12 mouse cellular contexts compared by ENCODE assay signal in genomic region chr8:122564363-122565352, GRCm38 (mm10). TPM values are rescaled to one million over a fixed set of nuclear protein-coding genes. Genes with fewer than 3 reads are reported as not detected.
DNase-seq lines count a peak whose midpoint lies in the region; ATAC-seq and TF ChIP-seq lines count a peak whose summit lies in the region.
"Had no signal": no experiment of that assay in that cellular context is flagged by ENCODE, and none has a peak within 500 bp of the region (broad histone marks: within the 10 kb centered on the region; RNA-seq: fewer than 3 reads in every experiment).

No protein-coding gene starts in this region.

- H3K4me2 ChIP-seq in kidney, postnatal 0 days (ENCODE audit: low read length): peak overlapping the region; percentile 14; the same call in 1 of the 2 replicates
- H3K4me2 ChIP-seq: lung, embryonic 15.5 days had no signal

- H3K4me1 ChIP-seq in kidney, postnatal 0 days (replicated peaks; ENCODE audit: insufficient read depth, low read length): peaks cover 16% of the 10 kb centered on the region
- H3K4me1 ChIP-seq in megakaryocyte, embryonic 14.5 days: peaks cover 60% of the 10 kb centered on the region

- H3K27me3 ChIP-seq in kidney, postnatal 0 days (ENCODE audit: insufficient read depth, low read length): no peaks in the 10 kb centered on the region
- no peaks in the 10 kb centered on the region for H3K27me3 ChIP-seq in megakaryocyte, embryonic 14.5 days (replicated peaks)
- H3K27me3 ChIP-seq: lung, embryonic 15.5 days had no signal

- H3K9ac ChIP-seq in kidney, postnatal 0 days (ENCODE audit: low read depth, low read length): no peak overlapping the region
- H3K9ac ChIP-seq: lung, embryonic 15.5 days had no signal

- WGBS in kidney, postnatal 0 days: 61% methylated on average over 25 of the region's 25 CpGs

- H3K9me3 ChIP-seq in kidney, postnatal 0 days (replicated peaks; ENCODE audit: low read length): no peaks in the 10 kb centered on the region
- H3K9me3 ChIP-seq in megakaryocyte, embryonic 14.5 days: no peaks in the 10 kb centered on the region
- H3K9me3 ChIP-seq: lung, embryonic 15.5 days had no signal

- peak overlapping the region; percentile 26; the same call in 1 of the 2 replicates for H3K27ac ChIP-seq in kidney, postnatal 0 days
- H3K27ac ChIP-seq: lung, embryonic 15.5 days had no signal

- H3K36me3 ChIP-seq in kidney, postnatal 0 days (ENCODE audit: insufficient read depth, low read length): no peaks in the 10 kb centered on the region
- H3K36me3 ChIP-seq in megakaryocyte, embryonic 14.5 days (replicated peaks; ENCODE audit: low read length): peaks cover 6% of the 10 kb centered on the region

- no peak overlapping the region for H3K4me3 ChIP-seq in kidney, postnatal 0 days (replicated peaks; ENCODE audit: low read depth, low read length)
- H3K4me3 ChIP-seq in megakaryocyte, embryonic 14.5 days (replicated peaks): peak overlapping the region; percentile 11
- H3K4me3 ChIP-seq: lung, embryonic 15.5 days had no signal

- DNase-seq in kidney, postnatal 0 days (ENCODE audit: low spot score): peak; percentile 64
- no peak for DNase-seq in kidney, adult 18-20 months
- DNase-seq in ES-CJ7 (ENCODE audit: low read depth, low spot score): peak; percentile 82
- no peak for DNase-seq in right cerebral cortex, postnatal 36 days (ENCODE audit: low spot score in 2 of 2)
- DNase-seq in spleen, postnatal 36 days (ENCODE audit: low spot score in 2 of 2): no peak
- DNase-seq: cerebellum, adult 11-12 months; layer of hippocampus, postnatal 36 days had no signal

- TF ChIP-seq CTCF in kidney, postnatal 0 days (IDR thresholded peaks at IDR 0.05; ENCODE audit: low read depth): no peak

- no peak for ATAC-seq in kidney, postnatal 0 days (replicated peaks; ENCODE audit: low FRiP score, low read depth)
- peak; percentile 51 for ATAC-seq in granulocyte monocyte progenitor cell, adult 5-6 weeks (replicated peaks; ENCODE audit: poor library complexity, severe bottlenecking)
- ATAC-seq: forebrain, embryonic 16.5 days; inflammation-experienced regulatory T-cells, adult 6 months had no signal

RNA-seq across cellular contexts. Expression of gene Cdt1, which starts 3.2 kb away (rescaled TPM):
- polyA plus RNA-seq in kidney, postnatal 0 days (2015; fragmentation: Nextera tagmentation; extraction: Ambion mirVana): 21.2 and 24.7 TPM in 2 replicates
- total RNA-seq in granulocyte monocyte progenitor cell, adult 5-6 weeks (2014; fragmentation: Nextera tagmentation): 76.0 and 153 TPM in 2 replicates
- total RNA-seq in granulocyte monocyte progenitor cell, adult 5-6 weeks (2017): 38.6 and 38.8 TPM in 2 replicates
- polyA plus RNA-seq in megakaryocyte, embryonic 14.5 days (2012; ENCODE audit: insufficient read depth, low replicate concordance): 68.9 and 81.7 TPM in 2 replicates

RNA-seq across cellular contexts. Expression of gene Aprt, which starts 12.1 kb away (rescaled TPM):
- polyA plus RNA-seq in kidney, postnatal 0 days (2015; fragmentation: Nextera tagmentation; extraction: Ambion mirVana): 354 and 392 TPM in 2 replicates
- total RNA-seq in granulocyte monocyte progenitor cell, adult 5-6 weeks (2014; fragmentation: Nextera tagmentation): 276 and 290 TPM in 2 replicates
- total RNA-seq in granulocyte monocyte progenitor cell, adult 5-6 weeks (2017): 139 and 228 TPM in 2 replicates
- polyA plus RNA-seq in megakaryocyte, embryonic 14.5 days (2012; ENCODE audit: insufficient read depth, low replicate concordance): 257 and 338 TPM in 2 replicates

RNA-seq across cellular contexts. Expression of gene Piezo1, which starts 13.5 kb away (rescaled TPM):
- 12.5 and 14.9 TPM in 2 replicates for polyA plus RNA-seq in kidney, postnatal 0 days (2015; fragmentation: Nextera tagmentation; extraction: Ambion mirVana)
- total RNA-seq in granulocyte monocyte progenitor cell, adult 5-6 weeks (2014; fragmentation: Nextera tagmentation): 19.4 and 67.1 TPM in 2 replicates
- total RNA-seq in granulocyte monocyte progenitor cell, adult 5-6 weeks (2017): 15.8 and 22.4 TPM in 2 replicates
- polyA plus RNA-seq in megakaryocyte, embryonic 14.5 days (2012; ENCODE audit: insufficient read depth, low replicate concordance): 25.0 and 60.9 TPM in 2 replicates

RNA-seq across cellular contexts. Expression of gene Galns, which starts 46.6 kb away (rescaled TPM):
- polyA plus RNA-seq in kidney, postnatal 0 days (2015; fragmentation: Nextera tagmentation; extraction: Ambion mirVana): 19.4 and 23.3 TPM in 2 replicates
- 39.0 and 46.3 TPM in 2 replicates for total RNA-seq in granulocyte monocyte progenitor cell, adult 5-6 weeks (2014; fragmentation: Nextera tagmentation)
- 36.1 and 46.6 TPM in 2 replicates for total RNA-seq in granulocyte monocyte progenitor cell, adult 5-6 weeks (2017)
- 12.6 and 15.3 TPM in 2 replicates for polyA plus RNA-seq in megakaryocyte, embryonic 14.5 days (2012; ENCODE audit: insufficient read depth, low replicate concordance)

RNA-seq across cellular contexts. Expression of gene Trappc2l, which starts 46.8 kb away (rescaled TPM):
- 64.5 and 73.3 TPM in 2 replicates for polyA plus RNA-seq in kidney, postnatal 0 days (2015; fragmentation: Nextera tagmentation; extraction: Ambion mirVana)
- total RNA-seq in granulocyte monocyte progenitor cell, adult 5-6 weeks (2014; fragmentation: Nextera tagmentation): 41.0 and 55.7 TPM in 2 replicates
- total RNA-seq in granulocyte monocyte progenitor cell, adult 5-6 weeks (2017): 16.1 and 21.7 TPM in 2 replicates
- polyA plus RNA-seq in megakaryocyte, embryonic 14.5 days (2012; ENCODE audit: insufficient read depth, low replicate concordance): 2.2 TPM in 1 of 2 replicates, not detected in the other

Comparison
In these comparisons a context has a peak if more than half of its experiments do, and no peak if none do; other contexts are left out.
1. DNase-seq: peak in kidney, postnatal 0 days (single experiment) and ES-CJ7 (single experiment); none in kidney, adult 18-20 months (single experiment), right cerebral cortex, postnatal 36 days (0 of 2) and spleen, postnatal 36 days (0 of 2).